Mouse (Mus musculus): Measurements from ENCODE around the gene Inpp5d. TPM values are rescaled to one million over a fixed set of nuclear protein-coding genes. Genes with fewer than 3 reads are reported as not detected.

Inpp5d gene
- polyA plus RNA-seq, 1 experiment from 2014 or later = 4.3 TPM

DNA sequence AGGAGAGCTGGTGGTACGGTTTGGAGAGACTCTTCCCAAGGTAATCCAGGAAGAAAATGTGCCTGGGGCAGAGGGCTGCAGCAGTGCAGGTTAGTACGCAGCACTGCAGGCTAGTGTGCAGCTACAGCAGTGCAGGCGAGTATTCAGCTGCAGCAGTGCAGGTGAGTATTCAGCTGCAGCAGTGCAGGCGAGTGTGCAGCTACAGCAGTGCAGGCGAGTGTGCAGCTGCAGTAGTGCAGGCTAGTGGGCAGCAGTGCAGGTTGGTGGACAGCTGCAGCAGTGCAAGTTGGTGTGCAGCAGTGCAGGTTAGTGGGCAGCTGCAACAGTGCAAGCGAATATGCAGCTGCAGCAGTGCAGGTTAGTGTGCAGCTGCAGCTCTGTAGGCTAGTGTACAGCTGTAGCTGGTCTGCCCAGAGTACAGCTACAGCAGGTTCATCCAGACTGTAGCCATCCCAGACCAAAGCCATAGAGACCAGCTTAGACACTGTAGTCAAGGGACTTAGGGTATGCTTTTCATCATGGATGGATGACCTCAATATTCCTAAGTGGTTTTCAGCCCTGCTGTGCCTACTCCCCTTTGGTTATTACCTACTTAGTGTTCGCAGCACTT lies 89.7 kb downstream of the Inpp5d start:
- Histone ChIP-seq H3K4me2 (no peak overlapping the region), H3K9ac (ENCODE audit: low read depth, low read length) (no peak overlapping the region), H3K4me1 (ENCODE audit: control insufficient read depth, insufficient read depth, low read length) (no peaks in the 10 kb centered on the region), H3K36me3 (ENCODE audit: control insufficient read depth, insufficient read depth, low read length) (peaks cover 4% of the 10 kb centered on the region; the same call in 1 of the 2 replicates), H3K4me3 (ENCODE audit: low read depth, low read length) (no peak overlapping the region), H3K27me3 (ENCODE audit: control insufficient read depth, insufficient read depth, low read length) (no peaks in the 10 kb centered on the region), H3K27ac (ENCODE audit: low read depth, low read length) (no peak overlapping the region), H3K9me3 (replicated peaks; ENCODE audit: control insufficient read depth, low read length) (no peaks in the 10 kb centered on the region)
- WGBS (ENCODE audit: insufficient replicate concordance) = 79% methylated on average over 7 of the region's 7 CpGs
- ATAC-seq (replicated peaks; ENCODE audit: insufficient number of reproducible peaks, low FRiP score, low TSS enrichment) = no peak

DNA sequence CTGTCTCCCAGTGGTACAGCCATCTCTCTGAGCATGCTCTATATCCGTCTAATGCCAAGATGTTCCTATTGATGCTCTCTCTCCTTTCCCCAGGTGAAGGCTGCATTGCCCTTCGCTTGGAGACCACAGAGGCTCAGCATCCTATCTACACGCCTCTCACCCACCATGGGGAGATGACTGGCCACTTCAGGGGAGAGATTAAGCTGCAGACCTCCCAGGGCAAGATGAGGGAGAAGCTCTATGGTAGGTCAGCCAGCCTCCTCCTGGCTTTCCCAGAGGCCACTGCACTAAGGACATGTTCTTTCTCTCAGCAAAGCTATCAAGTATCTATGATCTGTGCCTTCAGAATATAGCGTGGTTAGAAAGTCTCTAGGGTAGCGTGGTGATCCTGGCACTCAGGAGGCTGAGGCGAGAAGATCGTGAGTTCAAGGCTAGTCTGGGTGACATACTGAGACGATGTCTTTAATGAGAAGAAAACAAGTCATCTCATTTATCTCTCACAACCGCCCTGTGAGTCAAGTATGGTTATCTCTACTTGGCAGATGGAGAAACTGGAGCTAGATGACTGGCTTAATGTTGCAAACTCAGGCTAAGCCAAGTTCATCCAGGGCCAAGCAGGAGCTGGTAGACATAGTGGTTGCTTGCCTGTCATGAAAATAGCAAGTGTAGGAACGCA lies 92.0 kb downstream of the Inpp5d start:
- no peaks in the 10 kb centered on the region for H3K4me1 ChIP-seq (ENCODE audit: control insufficient read depth, insufficient read depth, low read length)
- H3K9me3 ChIP-seq (replicated peaks; ENCODE audit: control insufficient read depth, low read length) = no peaks in the 10 kb centered on the region
- no peak overlapping the region for H3K4me2 ChIP-seq
- H3K27ac ChIP-seq (ENCODE audit: low read depth, low read length) = peak overlapping the region; percentile 47; the same call in 1 of the 2 replicates
- no peak overlapping the region for H3K9ac ChIP-seq (ENCODE audit: low read depth, low read length)
- H3K4me3 ChIP-seq (ENCODE audit: low read depth, low read length) = no peak overlapping the region
- no peaks in the 10 kb centered on the region for H3K27me3 ChIP-seq (ENCODE audit: control insufficient read depth, insufficient read depth, low read length)
- peak; percentile 83 for ATAC-seq (replicated peaks; ENCODE audit: insufficient number of reproducible peaks, low FRiP score, low TSS enrichment)
- WGBS (ENCODE audit: insufficient replicate concordance) = 63% methylated on average over 10 of the region's 10 CpGs
- peaks cover 4% of the 10 kb centered on the region; the same call in 1 of the 2 replicates for H3K36me3 ChIP-seq (ENCODE audit: control insufficient read depth, insufficient read depth, low read length)

- Histone ChIP-seq H3K9me3 (replicated peaks; ENCODE audit: control insufficient read depth, low read length) (no peaks in the 10 kb centered on the region), H3K9ac (ENCODE audit: low read depth, low read length) (no peak overlapping the region), H3K36me3 (ENCODE audit: control insufficient read depth, insufficient read depth, low read length) (peaks cover 4% of the 10 kb centered on the region; the same call in 1 of the 2 replicates), H3K4me2 (no peak overlapping the region), H3K4me1 (ENCODE audit: control insufficient read depth, insufficient read depth, low read length) (no peaks in the 10 kb centered on the region), H3K27ac (ENCODE audit: low read depth, low read length) (peak overlapping the region; percentile 47; the same call in 1 of the 2 replicates), H3K27me3 (ENCODE audit: control insufficient read depth, insufficient read depth, low read length) (no peaks in the 10 kb centered on the region), H3K4me3 (ENCODE audit: low read depth, low read length) (no peak overlapping the region)
- ATAC-seq (replicated peaks; ENCODE audit: insufficient number of reproducible peaks, low FRiP score, low TSS enrichment) = no peak
- 85% methylated on average over 1 of the region's 1 CpGs for WGBS (ENCODE audit: insufficient replicate concordance)
Measured at GRCm38 (mm10) chr1:87712614-87712971, 92.5 kb downstream of the Inpp5d start.

GRCm38 (mm10) chr1:87721382-87721781 lies 101.3 kb downstream of the Inpp5d start:
- Histone ChIP-seq H3K36me3 (ENCODE audit: control insufficient read depth, insufficient read depth, low read length) (no peaks in the 10 kb centered on the region), H3K27me3 (ENCODE audit: control insufficient read depth, insufficient read depth, low read length) (no peaks in the 10 kb centered on the region), H3K9ac (ENCODE audit: low read depth, low read length) (no peak overlapping the region), H3K9me3 (replicated peaks; ENCODE audit: control insufficient read depth, low read length) (no peaks in the 10 kb centered on the region), H3K27ac (ENCODE audit: low read depth, low read length) (no peak overlapping the region), H3K4me1 (ENCODE audit: control insufficient read depth, insufficient read depth, low read length) (no peaks in the 10 kb centered on the region), H3K4me2 (no peak overlapping the region), H3K4me3 (ENCODE audit: low read depth, low read length) (no peak overlapping the region)
- WGBS (ENCODE audit: insufficient replicate concordance) = 24% methylated on average over 8 of the region's 8 CpGs
- ATAC-seq (replicated peaks; ENCODE audit: insufficient number of reproducible peaks, low FRiP score, low TSS enrichment) = no peak

GRCm38 (mm10) chr1:87722081-87722480 lies 102.0 kb downstream of the Inpp5d start:
- no peaks in the 10 kb centered on the region for H3K9me3 ChIP-seq (replicated peaks; ENCODE audit: control insufficient read depth, low read length)
- H3K4me2 ChIP-seq = no peak overlapping the region
- H3K4me3 ChIP-seq (ENCODE audit: low read depth, low read length) = no peak overlapping the region
- H3K36me3 ChIP-seq (ENCODE audit: control insufficient read depth, insufficient read depth, low read length) = no peaks in the 10 kb centered on the region
- H3K4me1 ChIP-seq (ENCODE audit: control insufficient read depth, insufficient read depth, low read length) = no peaks in the 10 kb centered on the region
- no peak for ATAC-seq (replicated peaks; ENCODE audit: insufficient number of reproducible peaks, low FRiP score, low TSS enrichment)
- no peak overlapping the region for H3K27ac ChIP-seq (ENCODE audit: low read depth, low read length)
- no peak overlapping the region for H3K9ac ChIP-seq (ENCODE audit: low read depth, low read length)
- H3K27me3 ChIP-seq (ENCODE audit: control insufficient read depth, insufficient read depth, low read length) = no peaks in the 10 kb centered on the region
- 32% methylated on average over 2 of the region's 2 CpGs for WGBS (ENCODE audit: insufficient replicate concordance)

DNA sequence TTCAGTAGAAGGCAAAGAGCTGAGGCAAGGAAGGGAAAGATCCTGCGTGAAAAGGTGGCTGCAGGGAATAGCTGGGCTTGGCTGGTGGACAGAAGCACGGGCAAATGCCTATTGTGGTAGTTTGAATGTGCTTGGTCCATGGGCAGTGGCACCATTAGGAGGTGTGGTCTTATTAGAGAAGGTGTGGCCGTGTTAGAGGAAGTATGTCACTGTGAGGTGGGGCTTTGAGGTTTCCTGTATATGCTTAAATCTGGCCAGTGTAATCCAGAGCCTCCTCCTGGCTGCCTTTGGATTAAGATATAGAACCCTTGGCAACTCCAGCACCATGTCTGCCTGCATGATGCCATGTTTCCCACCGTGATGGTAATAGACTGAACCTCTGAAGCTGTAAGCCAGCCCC lies 103.2 kb downstream of the Inpp5d start:
- Histone ChIP-seq H3K4me3 (ENCODE audit: low read depth, low read length) (no peak overlapping the region), H3K9ac (ENCODE audit: low read depth, low read length) (no peak overlapping the region), H3K4me1 (ENCODE audit: control insufficient read depth, insufficient read depth, low read length) (no peaks in the 10 kb centered on the region), H3K27ac (ENCODE audit: low read depth, low read length) (no peak overlapping the region), H3K9me3 (replicated peaks; ENCODE audit: control insufficient read depth, low read length) (no peaks in the 10 kb centered on the region), H3K4me2 (no peak overlapping the region), H3K27me3 (ENCODE audit: control insufficient read depth, insufficient read depth, low read length) (no peaks in the 10 kb centered on the region), H3K36me3 (ENCODE audit: control insufficient read depth, insufficient read depth, low read length) (no peaks in the 10 kb centered on the region)
- 69% methylated on average over 4 of the region's 4 CpGs for WGBS (ENCODE audit: insufficient replicate concordance)
- no peak for ATAC-seq (replicated peaks; ENCODE audit: insufficient number of reproducible peaks, low FRiP score, low TSS enrichment)

GRCm38 (mm10) chr1:87729070-87729469 lies 109.0 kb downstream of the Inpp5d start:
- no peaks in the 10 kb centered on the region for H3K36me3 ChIP-seq (ENCODE audit: control insufficient read depth, insufficient read depth, low read length)
- ATAC-seq (replicated peaks; ENCODE audit: insufficient number of reproducible peaks, low FRiP score, low TSS enrichment) = no peak
- no peak overlapping the region for H3K4me2 ChIP-seq
- no peak overlapping the region for H3K4me3 ChIP-seq (ENCODE audit: low read depth, low read length)
- no peaks in the 10 kb centered on the region for H3K9me3 ChIP-seq (replicated peaks; ENCODE audit: control insufficient read depth, low read length)
- H3K4me1 ChIP-seq (ENCODE audit: control insufficient read depth, insufficient read depth, low read length) = no peaks in the 10 kb centered on the region
- no peaks in the 10 kb centered on the region for H3K27me3 ChIP-seq (ENCODE audit: control insufficient read depth, insufficient read depth, low read length)
- no peak overlapping the region for H3K27ac ChIP-seq (ENCODE audit: low read depth, low read length)
- WGBS (ENCODE audit: insufficient replicate concordance) = 80% methylated on average over 2 of the region's 2 CpGs
- H3K9ac ChIP-seq (ENCODE audit: low read depth, low read length) = no peak overlapping the region

- H3K4me1 ChIP-seq (ENCODE audit: control insufficient read depth, insufficient read depth, low read length) = no peaks in the 10 kb centered on the region
- no peak for ATAC-seq (replicated peaks; ENCODE audit: insufficient number of reproducible peaks, low FRiP score, low TSS enrichment)
- H3K9ac ChIP-seq (ENCODE audit: low read depth, low read length) = no peak overlapping the region
- no peaks in the 10 kb centered on the region for H3K9me3 ChIP-seq (replicated peaks; ENCODE audit: control insufficient read depth, low read length)
- no peaks in the 10 kb centered on the region for H3K36me3 ChIP-seq (ENCODE audit: control insufficient read depth, insufficient read depth, low read length)
- 78% methylated on average over 6 of the region's 6 CpGs for WGBS (ENCODE audit: insufficient replicate concordance)
- H3K27me3 ChIP-seq (ENCODE audit: control insufficient read depth, insufficient read depth, low read length) = no peaks in the 10 kb centered on the region
- H3K4me3 ChIP-seq (ENCODE audit: low read depth, low read length) = no peak overlapping the region
- no peak overlapping the region for H3K27ac ChIP-seq (ENCODE audit: low read depth, low read length)
- H3K4me2 ChIP-seq = no peak overlapping the region
Measured at GRCm38 (mm10) chr1:87729850-87730249, 109.7 kb downstream of the Inpp5d start.

DNA sequence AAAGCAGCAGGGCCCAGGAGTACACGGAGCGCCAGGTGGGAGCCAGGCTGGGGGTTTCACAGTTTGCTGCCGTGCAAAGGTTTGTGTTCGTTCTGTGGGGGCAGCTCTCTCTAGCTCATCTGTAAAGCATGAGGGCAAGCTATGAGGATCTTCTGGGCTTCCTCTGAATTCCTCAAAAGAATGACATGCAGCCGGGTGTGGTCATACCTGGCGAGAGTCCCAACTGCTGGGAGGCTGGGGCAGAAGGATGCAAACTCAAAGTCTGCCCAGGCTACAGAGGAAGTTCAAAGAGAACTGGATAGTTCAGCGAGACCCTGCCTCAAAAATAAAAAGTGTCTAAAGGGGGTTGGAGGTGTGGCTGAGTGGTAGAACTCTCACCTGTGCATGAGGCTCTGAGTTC lies 110.2 kb downstream of the Inpp5d start:
- H3K4me3 ChIP-seq (ENCODE audit: low read depth, low read length) = no peak overlapping the region
- H3K27ac ChIP-seq (ENCODE audit: low read depth, low read length) = no peak overlapping the region
- H3K36me3 ChIP-seq (ENCODE audit: control insufficient read depth, insufficient read depth, low read length) = no peaks in the 10 kb centered on the region
- 81% methylated on average over 7 of the region's 7 CpGs for WGBS (ENCODE audit: insufficient replicate concordance)
- no peaks in the 10 kb centered on the region for H3K9me3 ChIP-seq (replicated peaks; ENCODE audit: control insufficient read depth, low read length)
- H3K4me2 ChIP-seq = no peak overlapping the region
- H3K9ac ChIP-seq (ENCODE audit: low read depth, low read length) = no peak overlapping the region
- ATAC-seq (replicated peaks; ENCODE audit: insufficient number of reproducible peaks, low FRiP score, low TSS enrichment) = no peak
- H3K4me1 ChIP-seq (ENCODE audit: control insufficient read depth, insufficient read depth, low read length) = no peaks in the 10 kb centered on the region
- H3K27me3 ChIP-seq (ENCODE audit: control insufficient read depth, insufficient read depth, low read length) = no peaks in the 10 kb centered on the region
